Mouse (Mus musculus) liver, adult 2 months (tissue): ENCODE measurements at regions not wholly inside any gene's neighbourhood (a gene's known extent, or its start where the extent isn't known, plus 50 kb on each side); places are given as distances from the start of the nearest gene placed in this dataset.

Source experiments
- DNase-seq: peaks from one replicate; pipeline ENCODE4 v3.0.0-alpha.2; 2011; ENCODE audit warnings: low read depth, low spot score; ENCODE audit errors: extremely low read depth
- H3K27ac ChIP-seq: fragments of 200-500 bp; replicated peaks from 2 replicates; pipeline ENCODE4 v1.5.1; 2012; ENCODE audit warnings: low read depth, mild to moderate bottlenecking, control low read depth, inconsistent platforms, low read length; ENCODE audit not compliant: insufficient read depth
- H3K27me3 ChIP-seq: fragments of 200-500 bp; 2 replicates; pipeline ENCODE4 v1.6.1; 2012; ENCODE audit warnings: mild to moderate bottlenecking, moderate library complexity, low read length, inconsistent platforms; ENCODE audit not compliant: control insufficient read depth, insufficient read depth
- H3K36me3 ChIP-seq: fragments of 200-500 bp; 2 replicates; pipeline ENCODE4 v1.6.1; 2012; ENCODE audit warnings: low read length, inconsistent platforms; ENCODE audit not compliant: control insufficient read depth, insufficient read depth
- H3K4me1 ChIP-seq: fragments of 200-500 bp; 2 replicates; pipeline ENCODE4 v1.6.1; 2011; ENCODE audit warnings: low read length; ENCODE audit not compliant: control insufficient read depth, insufficient read depth
- H3K4me3 ChIP-seq: fragments of 200-500 bp; 2 replicates; pipeline ENCODE4 v1.5.1; 2011; ENCODE audit warnings: low read depth, mild to moderate bottlenecking, control low read depth, low read length, moderate library complexity; ENCODE audit not compliant: insufficient read depth
- H3K79me2 ChIP-seq: fragments of 200-500 bp; 2 replicates; pipeline ENCODE4 v1.6.1; 2012; ENCODE audit warnings: inconsistent platforms, mild to moderate bottlenecking, low read length, moderate library complexity; ENCODE audit not compliant: control insufficient read depth, insufficient read depth
- H3K9ac ChIP-seq: fragments of 200-500 bp; 2 replicates; pipeline ENCODE4 v1.6.1; 2012; ENCODE audit warnings: low read depth, mild to moderate bottlenecking, control low read depth, inconsistent platforms, low read length
- CTCF ChIP-seq: fragments of 200-500 bp; IDR thresholded peaks from 2 replicates; pipeline ENCODE4 v1.5.1; 2011; ENCODE audit warnings: low read depth, low read length, control low read depth
- POLR2A ChIP-seq: fragments of 200-500 bp; IDR thresholded peaks from 2 replicates; pipeline ENCODE4 v1.6.1; 2011; ENCODE audit warnings: low read length, control low read depth; ENCODE audit not compliant: insufficient read depth; ENCODE audit errors: extremely low read depth
- WGBS: fragments of 180-500 bp; shearing (Covaris S2); methylation state at CpG from one replicate; pipeline ENCODE4 v1.1.7; 2018; 5-methylcytosine and 5-hydroxymethylcytosine counted together

DNA sequence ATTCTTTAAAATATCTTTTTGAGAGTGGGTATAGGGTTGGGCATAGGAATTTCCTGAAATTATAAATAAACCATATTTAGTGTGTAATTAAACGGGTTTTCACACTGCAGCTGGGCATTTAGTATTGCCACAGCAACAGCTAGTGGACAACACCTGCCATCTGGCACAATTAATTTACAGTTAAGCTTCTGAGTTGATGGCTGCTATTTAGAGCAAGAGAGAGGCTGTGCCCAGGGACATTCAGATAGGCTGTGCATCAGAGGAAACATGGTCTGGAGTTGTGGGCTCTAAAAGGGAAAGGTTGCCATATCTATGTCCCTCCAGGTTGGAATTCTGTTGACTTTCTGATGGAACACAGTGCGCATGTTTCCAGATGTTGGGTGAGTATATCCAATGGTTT lies 227.1 kb downstream of the Pth2r start:
- no peak for DNase-seq
- Histone ChIP-seq H3K4me3 (no peak overlapping the region), H3K9ac (no peak overlapping the region), H3K27me3 (no peaks in the 10 kb centered on the region), H3K4me1 (no peaks in the 10 kb centered on the region), H3K36me3 (no peaks in the 10 kb centered on the region), H3K27ac (no peak overlapping the region), H3K79me2 (no peaks in the 10 kb centered on the region)
- 88% methylated on average over 2 of the region's 2 CpGs for WGBS
- TF ChIP-seq CTCF (no peak), POLR2A (no peak)

DNA sequence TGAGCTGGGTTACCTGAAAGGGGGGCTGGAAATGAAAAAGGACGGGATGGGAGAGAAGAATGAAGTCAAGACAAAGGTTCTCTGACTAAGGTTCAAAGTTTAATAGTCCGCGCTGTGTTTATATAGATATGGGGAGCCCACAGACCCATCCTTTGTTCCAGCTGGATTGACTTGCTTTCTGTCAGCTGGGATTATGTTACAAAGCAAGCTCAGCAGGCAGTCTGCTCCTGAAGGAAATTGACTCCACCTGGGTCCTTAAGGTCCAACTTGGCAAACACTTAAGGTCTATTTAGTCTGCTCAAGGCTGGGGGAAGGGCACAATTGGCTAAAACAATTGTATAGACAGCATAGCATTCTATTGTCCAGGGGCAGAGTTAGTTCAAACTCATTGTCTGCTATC lies 253.8 kb downstream of the Pth2r start:
- Histone ChIP-seq H3K36me3 (no peaks in the 10 kb centered on the region), H3K79me2 (no peaks in the 10 kb centered on the region), H3K9ac (no peak overlapping the region), H3K27ac (no peak overlapping the region), H3K27me3 (no peaks in the 10 kb centered on the region), H3K4me3 (no peak overlapping the region), H3K4me1 (no peaks in the 10 kb centered on the region)
- 39% methylated on average over 3 of the region's 3 CpGs for WGBS
- DNase-seq: no peak
- TF ChIP-seq CTCF: no peak
- TF ChIP-seq POLR2A: no peak

DNA sequence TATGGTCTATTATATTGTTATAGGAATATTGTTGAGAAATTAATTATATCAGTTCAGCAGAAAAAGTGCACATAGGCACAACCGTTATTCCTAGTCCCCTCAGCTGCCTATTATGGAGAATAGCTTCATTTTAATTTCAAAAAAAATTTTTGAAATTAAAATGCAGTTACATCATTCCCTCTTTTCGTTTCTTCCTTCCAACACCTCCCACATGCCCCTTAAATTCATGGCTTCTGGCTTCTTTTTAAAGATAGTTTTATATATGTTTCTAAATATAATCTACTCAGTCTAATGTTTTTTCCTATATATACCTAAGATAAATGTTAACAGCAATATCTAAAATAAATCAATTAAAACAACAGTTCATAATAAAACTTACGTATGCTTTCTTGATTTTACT lies 256.7 kb downstream of the Pth2r start:
- 68% methylated on average over 3 of the region's 3 CpGs for WGBS
- Histone ChIP-seq H3K9ac (no peak overlapping the region), H3K36me3 (no peaks in the 10 kb centered on the region), H3K27ac (no peak overlapping the region), H3K4me3 (no peak overlapping the region), H3K27me3 (no peaks in the 10 kb centered on the region), H3K4me1 (no peaks in the 10 kb centered on the region), H3K79me2 (no peaks in the 10 kb centered on the region)
- DNase-seq: no peak
- TF ChIP-seq CTCF (no peak), POLR2A (no peak)

DNA sequence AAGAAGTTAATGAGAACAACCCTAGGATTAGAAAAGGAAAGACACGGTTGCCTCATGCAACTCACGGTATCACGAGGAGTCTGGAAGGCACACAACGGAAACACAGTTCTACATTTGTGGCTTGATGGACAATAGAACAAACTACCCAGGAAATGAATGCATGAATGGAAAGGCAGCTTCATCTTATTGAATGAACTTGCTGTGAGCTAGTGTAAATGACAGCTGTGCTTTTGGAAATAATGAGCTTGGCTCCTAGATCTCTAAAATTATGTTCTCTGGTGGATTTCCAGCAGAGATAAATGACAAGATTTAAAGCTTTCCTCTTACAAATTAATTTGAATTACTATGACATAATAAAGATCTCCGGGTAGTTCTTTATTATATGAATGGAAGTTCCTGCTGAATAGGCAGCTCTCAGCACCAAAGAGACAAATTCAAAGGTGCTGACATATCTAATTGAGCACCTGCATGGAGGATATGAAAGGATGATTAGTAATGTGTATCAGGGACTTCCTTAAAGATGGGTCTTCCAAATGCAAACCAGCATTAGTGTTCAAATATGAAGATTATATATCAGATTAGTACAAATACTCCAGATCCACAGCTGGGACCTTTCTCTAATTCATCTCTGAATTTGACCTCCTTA lies 262.5 kb downstream of the Pth2r start:
- Histone ChIP-seq H3K4me3 (no peak overlapping the region), H3K27ac (no peak overlapping the region), H3K79me2 (no peaks in the 10 kb centered on the region), H3K36me3 (no peaks in the 10 kb centered on the region), H3K27me3 (no peaks in the 10 kb centered on the region), H3K4me1 (no peaks in the 10 kb centered on the region), H3K9ac (no peak overlapping the region)
- WGBS: 92% methylated on average over 5 of the region's 5 CpGs
- TF ChIP-seq POLR2A: no peak
- no peak for TF ChIP-seq CTCF
- no peak for DNase-seq

DNA sequence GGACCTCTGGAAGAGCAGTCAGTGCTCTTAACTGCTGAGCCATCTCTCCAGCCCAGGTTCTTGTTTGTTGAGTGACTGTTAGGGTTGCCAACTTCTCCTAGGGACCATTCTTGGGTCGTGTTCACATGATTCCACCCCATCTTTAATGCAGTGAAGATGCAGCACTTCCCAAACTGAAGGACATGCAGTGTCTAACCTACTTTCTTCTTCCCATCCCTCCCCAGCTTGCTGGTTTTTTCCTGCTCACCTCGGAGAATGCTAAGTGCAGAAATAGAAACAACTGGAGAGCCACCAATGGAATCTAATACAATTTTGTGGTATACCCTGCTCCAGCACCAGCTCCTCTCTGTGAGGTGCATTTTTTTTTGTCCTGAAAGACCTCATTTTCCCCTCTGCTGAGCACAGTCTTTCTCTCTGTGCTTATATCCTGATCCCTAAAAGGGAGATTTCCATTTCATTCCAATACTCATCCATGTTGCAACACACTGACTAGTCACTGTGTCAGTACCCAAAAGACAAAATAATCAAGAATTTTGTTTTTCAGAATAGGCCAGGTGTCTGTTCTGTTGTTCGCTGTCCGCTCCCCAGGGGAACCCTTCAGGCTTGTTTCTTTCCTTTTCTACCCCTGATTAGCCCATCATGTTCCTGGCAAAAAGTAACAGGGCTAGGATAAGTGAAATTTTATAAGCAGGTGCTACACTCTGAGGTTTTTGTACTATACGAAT lies 263.6 kb downstream of the Pth2r start:
- 74% methylated on average over 5 of the region's 5 CpGs for WGBS
- no peaks in the 10 kb centered on the region for H3K79me2 ChIP-seq
- H3K4me1 ChIP-seq: no peaks in the 10 kb centered on the region
- no peaks in the 10 kb centered on the region for H3K27me3 ChIP-seq
- H3K4me3 ChIP-seq: no peak overlapping the region
- H3K9ac ChIP-seq: no peak overlapping the region
- no peak for DNase-seq
- no peaks in the 10 kb centered on the region for H3K36me3 ChIP-seq
- no peak overlapping the region for H3K27ac ChIP-seq
- TF ChIP-seq POLR2A: no peak
- no peak for TF ChIP-seq CTCF

DNA sequence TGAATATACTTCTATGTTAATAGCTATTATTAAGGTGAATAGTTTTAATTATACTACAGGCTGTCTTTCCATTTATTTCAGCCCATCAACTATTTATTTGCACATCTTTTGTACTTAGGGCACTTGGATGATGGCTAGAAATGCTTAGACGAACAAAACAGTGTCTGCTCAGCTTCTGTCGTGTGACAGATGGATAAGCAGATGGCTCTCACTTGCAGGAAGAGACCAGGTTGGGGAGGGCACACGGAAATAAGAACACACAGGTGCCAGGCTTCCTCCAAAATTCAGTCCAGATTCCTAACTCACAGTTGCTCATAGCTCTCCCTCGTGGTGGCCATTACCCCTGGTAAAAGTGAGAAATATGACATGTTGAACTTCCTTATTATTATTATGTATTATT lies 267.0 kb downstream of the Pth2r start:
- H3K4me3 ChIP-seq: no peak overlapping the region
- H3K9ac ChIP-seq: no peak overlapping the region
- H3K4me1 ChIP-seq: no peaks in the 10 kb centered on the region
- no peak for TF ChIP-seq POLR2A
- TF ChIP-seq CTCF: no peak
- no peak overlapping the region for H3K27ac ChIP-seq
- no peaks in the 10 kb centered on the region for H3K79me2 ChIP-seq
- no peak for DNase-seq
- WGBS: 73% methylated on average over 4 of the region's 4 CpGs
- no peaks in the 10 kb centered on the region for H3K36me3 ChIP-seq
- H3K27me3 ChIP-seq: no peaks in the 10 kb centered on the region
